Mouse (Mus musculus) liver, embryonic 11.5 days (tissue): ENCODE measurements around the gene Atp2b4. TPM values are rescaled to one million over a fixed set of nuclear protein-coding genes. Genes with fewer than 3 reads are reported as not detected.
A peak's percentile ranks its signal among the peaks of the same experiment; 100 is the strongest.
"Not testable (repeated sequence)": the region's sequence is repeated elsewhere in the genome, so short reads cannot be mapped to it uniquely, and the experiment has no call there.

ENCODE experiments used
- ATAC-seq: fragments of 200-750 bp; cut with Nextera tagmentation; replicated peaks from 2 replicates; pipeline ENCODE4 v1.8.0; 2017; ENCODE audit warnings: moderate number of reproducible peaks, mild to moderate bottlenecking, moderate TSS enrichment, moderate library complexity; ENCODE audit not compliant: low FRiP score
- DNase-seq: peaks from one replicate; pipeline ENCODE4 v3.0.0-alpha.2; 2017; ENCODE audit warnings: low spot score
- H3K27ac ChIP-seq: fragments of 300-500 bp; sonication (generic); 2 replicates; pipeline ENCODE4 v1.5.1; 2014; ENCODE audit warnings: mild to moderate bottlenecking, low read depth, low read length, control low read depth
- H3K27me3 ChIP-seq: fragments of 300-500 bp; sonication (generic); replicated peaks from 2 replicates; pipeline ENCODE4 v1.6.1; 2014; ENCODE audit warnings: low read length, mixed read lengths; ENCODE audit not compliant: control insufficient read depth, insufficient read depth
- H3K36me3 ChIP-seq: fragments of 300-500 bp; sonication (generic); 2 replicates; pipeline ENCODE4 v1.6.1; 2014; ENCODE audit warnings: mild to moderate bottlenecking, low read length, moderate library complexity, mixed read lengths; ENCODE audit not compliant: control insufficient read depth, insufficient read depth
- H3K4me1 ChIP-seq: fragments of 300-500 bp; sonication (generic); replicated peaks from 2 replicates; pipeline ENCODE4 v1.6.1; 2014; ENCODE audit warnings: low read length, mixed read lengths; ENCODE audit not compliant: control insufficient read depth, insufficient read depth
- H3K4me2 ChIP-seq: fragments of 300-500 bp; sonication (generic); 2 replicates; pipeline ENCODE4 v1.6.1; 2014; ENCODE audit warnings: mild to moderate bottlenecking, control low read depth, moderate library complexity
- H3K4me3 ChIP-seq: fragments of 300-500 bp; sonication (generic); 2 replicates; pipeline ENCODE4 v1.5.1; 2014; ENCODE audit warnings: low read depth, low read length, control low read depth
- H3K9ac ChIP-seq: fragments of 300-500 bp; sonication (generic); 2 replicates; pipeline ENCODE4 v1.6.1; 2014; ENCODE audit warnings: low read depth, low read length, control low read depth
- H3K9me3 ChIP-seq: fragments of 300-500 bp; sonication (generic); 2 replicates; pipeline ENCODE4 v1.6.1; 2016; ENCODE audit warnings: low read length, inconsistent platforms, mixed read lengths; ENCODE audit not compliant: control insufficient read depth
- WGBS: fragments of 180-500 bp; shearing (Covaris S2); extraction: QIAGEN DNeasy Blood & Tissue Kit; methylation state at CpG from one replicate; pipeline ENCODE4 v1.1.7; 2014; 5-methylcytosine and 5-hydroxymethylcytosine counted together
- polyA plus RNA-seq: library from polyadenylated mRNA; unstranded; fragments of >200 nt; fragmentation: Nextera tagmentation; extraction: Ambion mirVana; gene quantifications from 2 replicates; pipeline ENCODE4 v1.2.1, GENCODE M21; 2014

The Atp2b4 gene
- polyA plus RNA-seq, 1 experiment from 2014 or later, result 17.1 TPM

- Histone ChIP-seq H3K9me3 (no peaks in the 10 kb centered on the region), H3K9ac (no peak overlapping the region), H3K27me3 (no peaks in the 10 kb centered on the region), H3K36me3 (no peaks in the 10 kb centered on the region), H3K27ac (no peak overlapping the region), H3K4me1 (no peaks in the 10 kb centered on the region), H3K4me2 (no peak overlapping the region), H3K4me3 (no peak overlapping the region)
- no peak for DNase-seq
- 56% methylated on average over 6 of the region's 6 CpGs for WGBS
- no peak for ATAC-seq
Measured at GRCm38 (mm10) chr1:133670776-133671175, 130.1 kb downstream of the Atp2b4 start.

- ATAC-seq (no peak), DNase-seq (no peak)
- no peak overlapping the region for H3K4me3 ChIP-seq
- H3K27ac ChIP-seq, result no peak overlapping the region
- H3K4me2 ChIP-seq, result no peak overlapping the region
- no peaks in the 10 kb centered on the region for H3K36me3 ChIP-seq
- H3K27me3 ChIP-seq, result no peaks in the 10 kb centered on the region
- no peaks in the 10 kb centered on the region for H3K4me1 ChIP-seq
- no peak overlapping the region for H3K9ac ChIP-seq
- WGBS, result 78% methylated on average over 12 of the region's 12 CpGs
- H3K9me3 ChIP-seq, result no peaks in the 10 kb centered on the region
Measured at GRCm38 (mm10) chr1:133670190-133670589, 130.7 kb downstream of the Atp2b4 start.

- H3K27ac ChIP-seq, result no peak overlapping the region
- H3K4me1 ChIP-seq, result no peaks in the 10 kb centered on the region
- no peaks in the 10 kb centered on the region for H3K9me3 ChIP-seq
- no peak overlapping the region for H3K9ac ChIP-seq
- H3K27me3 ChIP-seq, result no peaks in the 10 kb centered on the region
- no peak overlapping the region for H3K4me2 ChIP-seq
- no peaks in the 10 kb centered on the region for H3K36me3 ChIP-seq
- ATAC-seq (no peak), DNase-seq (no peak)
- WGBS, result 86% methylated on average over 3 of the region's 3 CpGs
- H3K4me3 ChIP-seq, result no peak overlapping the region
Measured at GRCm38 (mm10) chr1:133668618-133669017, 132.2 kb downstream of the Atp2b4 start.

GRCm38 (mm10) chr1:133667721-133668120, 133.1 kb downstream of the Atp2b4 start:
- no peak for DNase-seq
- Histone ChIP-seq H3K27ac (no peak overlapping the region), H3K4me2 (no peak overlapping the region), H3K9me3 (no peaks in the 10 kb centered on the region), H3K4me1 (0 out of 2 replicates have a peak, but pooled peaks cover 3% of the 10 kb centered on the region), H3K9ac (no peak overlapping the region), H3K4me3 (no peak overlapping the region), H3K36me3 (no peaks in the 10 kb centered on the region), H3K27me3 (no peaks in the 10 kb centered on the region)
- 68% methylated on average over 7 of the region's 7 CpGs for WGBS
- no peak for ATAC-seq

- H3K27me3 ChIP-seq, H3K4me2 ChIP-seq, H3K4me3 ChIP-seq, H3K36me3 ChIP-seq, H3K27ac ChIP-seq, DNase-seq, H3K4me1 ChIP-seq, ATAC-seq, H3K9me3 ChIP-seq, H3K9ac ChIP-seq: not testable (repeated sequence)
- 71% methylated on average over 7 of the region's 8 CpGs for WGBS
Measured at GRCm38 (mm10) chr1:133665713-133666112, 135.1 kb downstream of the Atp2b4 start.

- ATAC-seq, result no peak
- Histone ChIP-seq H3K9ac (no peak overlapping the region), H3K9me3 (no peaks in the 10 kb centered on the region), H3K4me1 (peaks cover 12% of the 10 kb centered on the region), H3K4me3 (no peak overlapping the region), H3K27ac (peak overlapping the region; percentile 26; the same call in 1 of the 2 replicates), H3K36me3 (peaks cover 2% of the 10 kb centered on the region), H3K4me2 (no peak overlapping the region), H3K27me3 (no peaks in the 10 kb centered on the region)
- no peak for DNase-seq
- WGBS, result 69% methylated on average over 11 of the region's 11 CpGs
Measured at GRCm38 (mm10) chr1:133664203-133664970, 136.5 kb downstream of the Atp2b4 start.

GRCm38 (mm10) chr1:133663427-133663826, 137.4 kb downstream of the Atp2b4 start:
- Histone ChIP-seq H3K36me3 (peaks cover 10% of the 10 kb centered on the region), H3K9me3 (no peaks in the 10 kb centered on the region), H3K27me3 (no peaks in the 10 kb centered on the region), H3K27ac (no peak overlapping the region), H3K9ac (no peak overlapping the region), H3K4me2 (no peak overlapping the region), H3K4me1 (peaks cover 16% of the 10 kb centered on the region), H3K4me3 (no peak overlapping the region)
- WGBS, result 84% methylated on average over 4 of the region's 4 CpGs
- ATAC-seq, result no peak
- no peak for DNase-seq

- ATAC-seq (no peak), DNase-seq (no peak)
- no peak overlapping the region for H3K9ac ChIP-seq
- no peak overlapping the region for H3K4me3 ChIP-seq
- H3K27me3 ChIP-seq, result no peaks in the 10 kb centered on the region
- H3K9me3 ChIP-seq, result no peaks in the 10 kb centered on the region
- WGBS, result 91% methylated on average over 7 of the region's 7 CpGs
- no peak overlapping the region for H3K27ac ChIP-seq
- H3K36me3 ChIP-seq, result peaks cover 15% of the 10 kb centered on the region
- no peak overlapping the region for H3K4me2 ChIP-seq
- H3K4me1 ChIP-seq, result peaks cover 21% of the 10 kb centered on the region
Measured at GRCm38 (mm10) chr1:133662941-133663340, 137.9 kb downstream of the Atp2b4 start.
